Mouse (Mus musculus) liver, embryonic 13.5 days (tissue): Measurements from ENCODE around the gene Hipk2. TPM values are rescaled to one million over a fixed set of nuclear protein-coding genes. Genes with fewer than 3 reads are reported as not detected.

ENCODE experiments used
- ATAC-seq: fragments of 200-750 bp; cut with Nextera tagmentation; 2 replicates; pipeline ENCODE4 v1.8.0; 2017; ENCODE audit warnings: low read depth, mild to moderate bottlenecking, moderate number of reproducible peaks, moderate library complexity
- DNase-seq: peaks from one replicate; pipeline ENCODE4 v3.0.0; 2022
- H3K27ac ChIP-seq: fragments of 300-500 bp; sonication (generic); 2 replicates; pipeline ENCODE4 v1.5.1; 2015; ENCODE audit warnings: moderate library complexity, mild to moderate bottlenecking, inconsistent platforms
- H3K27me3 ChIP-seq: fragments of 300-500 bp; sonication (generic); 2 replicates; pipeline ENCODE4 v1.6.1; 2015; ENCODE audit warnings: mild to moderate bottlenecking, inconsistent platforms
- H3K36me3 ChIP-seq: fragments of 300-500 bp; sonication (generic); 2 replicates; pipeline ENCODE4 v1.6.1; 2015; ENCODE audit warnings: mild to moderate bottlenecking, inconsistent platforms
- H3K4me1 ChIP-seq: fragments of 300-500 bp; sonication (generic); replicated peaks from 2 replicates; pipeline ENCODE4 v1.6.1; 2015; ENCODE audit warnings: inconsistent platforms
- H3K4me2 ChIP-seq: fragments of 300-500 bp; sonication (generic); 2 replicates; pipeline ENCODE4 v1.6.1; 2015; ENCODE audit warnings: inconsistent platforms, mild to moderate bottlenecking, moderate library complexity
- H3K4me3 ChIP-seq: fragments of 300-500 bp; sonication (generic); replicated peaks from 2 replicates; pipeline ENCODE4 v1.5.1; 2015; ENCODE audit warnings: mild to moderate bottlenecking, inconsistent platforms
- H3K9ac ChIP-seq: fragments of 300-500 bp; sonication (generic); 2 replicates; pipeline ENCODE4 v1.6.1; 2015; ENCODE audit warnings: mild to moderate bottlenecking, inconsistent platforms
- H3K9me3 ChIP-seq: fragments of 300-500 bp; sonication (generic); replicated peaks from 2 replicates; pipeline ENCODE4 v1.6.1; 2016; ENCODE audit warnings: inconsistent platforms
- WGBS: fragments of 180-500 bp; shearing (Covaris S2); methylation state at CpG from one replicate; pipeline ENCODE4 v1.1.7; 2015; ENCODE audit not compliant: insufficient replicate concordance; 5-methylcytosine and 5-hydroxymethylcytosine counted together
- polyA plus RNA-seq: library from polyadenylated mRNA; unstranded; fragments of >200 nt; fragmentation: Nextera tagmentation; extraction: Ambion mirVana; gene quantifications from 2 replicates; pipeline ENCODE4 v1.2.1, GENCODE M21; 2015

Gene Hipk2
- polyA plus RNA-seq, 1 experiment from 2014 or later = 20.1 TPM

- H3K4me1 ChIP-seq = peaks cover 85% of the 10 kb centered on the region
- ATAC-seq (no peak), DNase-seq (no peak)
- H3K36me3 ChIP-seq = peaks cover 39% of the 10 kb centered on the region
- no peaks in the 10 kb centered on the region for H3K9me3 ChIP-seq
- no peaks in the 10 kb centered on the region for H3K27me3 ChIP-seq
- no peak overlapping the region for H3K27ac ChIP-seq
- 73% methylated on average over 3 of the region's 3 CpGs for WGBS
- no peak overlapping the region for H3K4me3 ChIP-seq
- H3K9ac ChIP-seq = no peak overlapping the region
- H3K4me2 ChIP-seq = no peak overlapping the region
Observed at GRCm38 (mm10) chr6:38829452-38829851, 46.5 kb downstream of the Hipk2 start.

- Histone ChIP-seq H3K4me1 (peaks cover 85% of the 10 kb centered on the region), H3K36me3 (peaks cover 33% of the 10 kb centered on the region), H3K27me3 (no peaks in the 10 kb centered on the region), H3K27ac (peak overlapping the region; percentile 40), H3K9me3 (no peaks in the 10 kb centered on the region), H3K4me2 (no peak overlapping the region), H3K9ac (no peak overlapping the region), H3K4me3 (no peak overlapping the region)
- 60% methylated on average over 2 of the region's 2 CpGs for WGBS
- no peak for DNase-seq
- ATAC-seq = no peak
Observed at GRCm38 (mm10) chr6:38828211-38828610, 47.8 kb downstream of the Hipk2 start.

GRCm38 (mm10) chr6:38827435-38827834, 48.5 kb downstream of the Hipk2 start:
- no peaks in the 10 kb centered on the region for H3K9me3 ChIP-seq
- peaks cover 85% of the 10 kb centered on the region for H3K4me1 ChIP-seq

GRCm38 (mm10) chr6:38826857-38827256, 49.1 kb downstream of the Hipk2 start:
- ATAC-seq = no peak
- no peaks in the 10 kb centered on the region for H3K9me3 ChIP-seq
- no peaks in the 10 kb centered on the region for H3K27me3 ChIP-seq
- peaks cover 23% of the 10 kb centered on the region for H3K36me3 ChIP-seq
- H3K4me1 ChIP-seq = peaks cover 85% of the 10 kb centered on the region
- H3K27ac ChIP-seq = no peak overlapping the region; the same call in 1 of the 2 replicates
- H3K9ac ChIP-seq = no peak overlapping the region
- WGBS = 46% methylated on average over 3 of the region's 3 CpGs
- H3K4me3 ChIP-seq = no peak overlapping the region
- no peak overlapping the region for H3K4me2 ChIP-seq
- DNase-seq = no peak

More at GRCm38 (mm10) chr6:38827435-38827834, 48.5 kb downstream of the Hipk2 start:
- DNase-seq (no peak), ATAC-seq (no peak)
- H3K27me3 ChIP-seq = no peaks in the 10 kb centered on the region
- H3K36me3 ChIP-seq = peaks cover 28% of the 10 kb centered on the region
- 63% methylated on average over 5 of the region's 5 CpGs for WGBS
- H3K4me3 ChIP-seq = no peak overlapping the region
- no peak overlapping the region for H3K9ac ChIP-seq
- no peak overlapping the region for H3K27ac ChIP-seq
- H3K4me2 ChIP-seq = no peak overlapping the region; the same call in 1 of the 2 replicates

- Histone ChIP-seq H3K27me3 (no peaks in the 10 kb centered on the region), H3K27ac (no peak overlapping the region), H3K4me3 (no peak overlapping the region), H3K9me3 (no peaks in the 10 kb centered on the region), H3K9ac (no peak overlapping the region), H3K36me3 (peaks cover 16% of the 10 kb centered on the region), H3K4me1 (peaks cover 86% of the 10 kb centered on the region), H3K4me2 (no peak overlapping the region)
- no peak for DNase-seq
- ATAC-seq = no peak
Observed at GRCm38 (mm10) chr6:38825886-38826285, 50.1 kb downstream of the Hipk2 start.

- Histone ChIP-seq H3K36me3 (peaks cover 31% of the 10 kb centered on the region), H3K4me2 (no peak overlapping the region), H3K27ac (peak overlapping the region; percentile 8; the same call in 1 of the 2 replicates), H3K4me1 (peaks cover 70% of the 10 kb centered on the region), H3K27me3 (no peaks in the 10 kb centered on the region), H3K4me3 (no peak overlapping the region), H3K9me3 (no peaks in the 10 kb centered on the region), H3K9ac (no peak overlapping the region)
- DNase-seq (no peak), ATAC-seq (no peak)
Observed at GRCm38 (mm10) chr6:38823827-38824226, 52.1 kb downstream of the Hipk2 start.

- 79% methylated on average over 4 of the region's 4 CpGs for WGBS
- Histone ChIP-seq H3K9ac (no peak overlapping the region), H3K27ac (no peak overlapping the region)
Observed at GRCm38 (mm10) chr6:38823164-38823563, 52.8 kb downstream of the Hipk2 start.

GRCm38 (mm10) chr6:38821686-38822085, 54.3 kb downstream of the Hipk2 start:
- ATAC-seq (no peak), DNase-seq (no peak)
- 0 out of 2 replicates have a peak overlapping the region, but pooled peaks have one; percentile 21 for H3K27ac ChIP-seq
- H3K36me3 ChIP-seq = peaks cover 42% of the 10 kb centered on the region
- H3K9me3 ChIP-seq = no peaks in the 10 kb centered on the region
- no peak overlapping the region for H3K4me2 ChIP-seq
- H3K27me3 ChIP-seq = no peaks in the 10 kb centered on the region
- H3K9ac ChIP-seq = no peak overlapping the region
- H3K4me1 ChIP-seq = peaks cover 58% of the 10 kb centered on the region
- WGBS = 6% methylated on average over 2 of the region's 2 CpGs
- H3K4me3 ChIP-seq = no peak overlapping the region

More at GRCm38 (mm10) chr6:38823164-38823563, 52.8 kb downstream of the Hipk2 start:
- ATAC-seq = no peak
- peaks cover 64% of the 10 kb centered on the region for H3K4me1 ChIP-seq
- no peaks in the 10 kb centered on the region for H3K27me3 ChIP-seq
- no peak for DNase-seq
- H3K9me3 ChIP-seq = no peaks in the 10 kb centered on the region
- peaks cover 37% of the 10 kb centered on the region for H3K36me3 ChIP-seq
- H3K4me2 ChIP-seq = no peak overlapping the region
- H3K4me3 ChIP-seq = no peak overlapping the region

GRCm38 (mm10) chr6:38820862-38821261, 55.1 kb downstream of the Hipk2 start:
- Histone ChIP-seq H3K27me3 (no peaks in the 10 kb centered on the region), H3K9ac (no peak overlapping the region), H3K4me3 (no peak overlapping the region), H3K9me3 (no peaks in the 10 kb centered on the region), H3K4me2 (no peak overlapping the region), H3K36me3 (peaks cover 50% of the 10 kb centered on the region), H3K27ac (0 out of 2 replicates have a peak overlapping the region, but pooled peaks have one; percentile 11), H3K4me1 (peaks cover 64% of the 10 kb centered on the region)
- ATAC-seq (no peak), DNase-seq (no peak)
- 82% methylated on average over 1 of the region's 1 CpGs for WGBS

GRCm38 (mm10) chr6:38816216-38816615, 59.7 kb downstream of the Hipk2 start:
- peaks cover 87% of the 10 kb centered on the region for H3K36me3 ChIP-seq
- 93% methylated on average over 1 of the region's 1 CpGs for WGBS
- no peaks in the 10 kb centered on the region for H3K9me3 ChIP-seq
- no peak overlapping the region for H3K9ac ChIP-seq
- H3K4me2 ChIP-seq = no peak overlapping the region
- ATAC-seq (no peak), DNase-seq (no peak)
- H3K27ac ChIP-seq = peak overlapping the region; percentile 50; the same call in 1 of the 2 replicates
- peaks cover 54% of the 10 kb centered on the region for H3K4me1 ChIP-seq
- H3K27me3 ChIP-seq = no peaks in the 10 kb centered on the region
- H3K4me3 ChIP-seq = no peak overlapping the region

- H3K27ac ChIP-seq = no peak overlapping the region
- H3K4me1 ChIP-seq = peaks cover 53% of the 10 kb centered on the region
- H3K4me2 ChIP-seq = no peak overlapping the region
- DNase-seq = no peak
- ATAC-seq = no peak
- peaks cover 93% of the 10 kb centered on the region for H3K36me3 ChIP-seq
- WGBS = 60% methylated on average over 2 of the region's 2 CpGs
- H3K27me3 ChIP-seq = no peaks in the 10 kb centered on the region
- no peak overlapping the region for H3K9ac ChIP-seq
- no peak overlapping the region for H3K4me3 ChIP-seq
- no peaks in the 10 kb centered on the region for H3K9me3 ChIP-seq
Observed at GRCm38 (mm10) chr6:38815582-38815981, 60.4 kb downstream of the Hipk2 start.

GRCm38 (mm10) chr6:38814690-38815089, 61.3 kb downstream of the Hipk2 start:
- H3K27me3 ChIP-seq = no peaks in the 10 kb centered on the region
- no peak overlapping the region for H3K9ac ChIP-seq
- no peak overlapping the region for H3K27ac ChIP-seq
- DNase-seq (no peak), ATAC-seq (no peak)
- 75% methylated on average over 2 of the region's 2 CpGs for WGBS
- no peak overlapping the region for H3K4me2 ChIP-seq
- H3K9me3 ChIP-seq = no peaks in the 10 kb centered on the region
- peaks cover 93% of the 10 kb centered on the region for H3K36me3 ChIP-seq
- H3K4me1 ChIP-seq = peaks cover 61% of the 10 kb centered on the region
- no peak overlapping the region for H3K4me3 ChIP-seq
